Mouse (Mus musculus) thymus, postnatal 10 days (tissue): ENCODE data around the gene Paqr6.
"Not testable (repeated sequence)": the region's sequence is repeated elsewhere in the genome, so short reads cannot be mapped to it uniquely, and the experiment has no call there.

Experiments used
- DNase-seq, 2 experiments: peaks; one replicate each; pipeline ENCODE4 v3.0.0; 2021; ENCODE audit warnings: low spot score in 2 of 2

The Paqr6 gene

GRCm38 (mm10) chr3:88366830-88367428 is 2.5 kb downstream of the Paqr6 start:
- DNase-seq: peak; percentile 80 to 84

- DNase-seq: not testable (repeated sequence)
Observed at GRCm38 (mm10) chr3:88367517-88367916, 3.1 kb downstream of the Paqr6 start.

DNA sequence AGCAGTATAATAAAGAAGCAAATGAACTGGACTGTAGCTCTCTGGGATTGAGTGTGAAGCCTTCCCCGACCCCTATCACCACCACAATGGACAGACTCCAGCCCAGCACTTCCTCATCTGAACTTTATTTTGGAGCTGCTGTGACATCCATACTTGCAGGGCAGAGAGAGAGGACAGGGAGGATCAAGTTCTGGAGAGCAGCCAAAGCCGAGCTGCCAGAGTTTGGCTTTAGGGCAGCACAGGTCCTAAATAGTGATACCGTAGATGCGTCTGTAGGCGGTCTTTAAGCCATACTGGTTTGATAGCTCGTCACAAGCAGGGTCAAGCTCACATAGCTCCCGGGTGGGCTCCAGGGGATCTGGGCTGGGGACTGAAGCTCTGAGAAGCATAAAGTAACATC is 4.1 kb downstream of the Paqr6 start:
- DNase-seq: not testable (repeated sequence)

- DNase-seq: not testable (repeated sequence)
Observed at GRCm38 (mm10) chr3:88372643-88373042, 8.3 kb downstream of the Paqr6 start, which contains the start of gene Bglap3. Gene Bglap3 (minus strand): TSS chr3:88372743.

- peak; percentile 46 to 57 for DNase-seq
Observed at GRCm38 (mm10) chr3:88375750-88376626, 11.6 kb downstream of the Paqr6 start.

DNA sequence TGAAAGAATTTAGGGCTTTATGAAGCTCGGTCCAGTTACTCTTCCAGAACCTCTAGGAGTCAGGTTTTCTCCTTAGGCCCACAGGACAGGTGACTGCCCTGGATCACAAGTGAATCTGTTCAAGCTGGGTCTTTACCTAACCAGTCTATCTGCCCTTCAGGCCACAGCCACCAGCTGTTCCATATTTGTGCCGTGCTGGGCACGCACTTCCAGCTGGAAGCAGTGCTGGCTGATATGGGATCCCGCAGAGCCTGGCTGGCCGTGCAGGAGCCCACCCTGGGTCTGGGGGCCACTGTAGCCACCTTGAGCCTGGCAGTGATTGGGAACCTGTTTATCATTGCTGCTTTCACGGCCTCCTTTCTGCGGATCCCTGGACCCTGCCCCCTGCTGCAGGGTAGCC is 12.3 kb downstream of the Paqr6 start:
- DNase-seq: not testable (repeated sequence)

- not testable (repeated sequence) for DNase-seq
Observed at GRCm38 (mm10) chr3:88378599-88378998, 14.2 kb downstream of the Paqr6 start, which contains the start of gene Bglap2. Gene Bglap2 (minus strand): TSS chr3:88378699.

- peak; percentile 63 to 80 for DNase-seq
Observed at GRCm38 (mm10) chr3:88381389-88382315, 17.3 kb downstream of the Paqr6 start.

GRCm38 (mm10) chr3:88382383-88382782 is 18.0 kb downstream of the Paqr6 start:
- DNase-seq: not testable (repeated sequence)

DNA sequence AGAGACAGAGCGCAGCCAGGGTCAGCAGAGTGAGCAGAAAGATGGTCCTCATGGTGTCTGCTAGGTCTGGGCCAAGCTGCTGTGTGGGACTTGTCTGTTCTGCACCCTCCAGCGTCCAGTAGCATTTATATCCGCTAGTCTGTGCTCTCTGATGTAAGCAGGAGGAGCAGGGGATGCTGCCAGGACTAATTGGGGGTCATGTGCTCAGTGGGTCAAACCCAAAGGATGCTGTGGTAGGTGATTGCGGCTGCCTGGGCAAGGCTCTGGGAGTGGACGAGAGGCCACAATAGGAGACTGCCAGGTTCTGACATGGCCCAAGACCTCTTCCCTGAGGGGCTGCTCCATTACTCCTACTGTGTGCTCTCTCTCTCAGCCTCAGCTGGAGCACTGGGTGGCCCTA is 20.0 kb downstream of the Paqr6 start, which contains the start of gene Bglap:
TSS of gene Bglap (minus strand) at position 101 of the 400 bp plus-strand sequence.
- no peak for DNase-seq

DNA sequence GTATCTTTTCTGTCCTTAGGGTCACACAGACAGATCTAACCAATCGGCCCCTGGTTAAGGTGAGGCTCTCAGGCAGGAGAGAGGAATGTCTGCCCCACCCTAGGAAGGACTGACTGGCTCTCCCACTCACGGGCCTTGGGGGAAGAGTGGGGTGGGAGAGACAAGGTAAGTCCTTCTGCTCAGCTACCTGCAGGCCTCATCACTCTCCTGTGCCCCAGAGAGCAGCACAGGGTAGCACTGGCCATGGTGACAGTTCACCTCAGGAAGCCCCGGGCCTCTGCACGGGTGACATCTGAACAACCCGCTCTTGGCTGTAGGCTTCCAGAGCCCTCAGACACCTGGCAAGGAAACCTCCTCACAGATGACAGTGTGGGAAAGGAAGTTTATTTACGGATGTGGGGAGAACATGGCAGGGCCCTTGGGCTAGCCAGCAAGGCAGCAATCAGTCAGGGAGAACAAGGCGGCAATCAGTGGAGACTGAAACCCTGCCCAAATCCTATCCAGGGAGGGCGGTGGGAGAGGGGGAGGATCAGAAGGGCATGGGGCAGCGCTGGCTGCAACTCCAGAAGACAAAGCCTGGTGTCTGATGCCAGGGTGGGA is 29.5 kb downstream of the Paqr6 start:
- DNase-seq: no peak

DNA sequence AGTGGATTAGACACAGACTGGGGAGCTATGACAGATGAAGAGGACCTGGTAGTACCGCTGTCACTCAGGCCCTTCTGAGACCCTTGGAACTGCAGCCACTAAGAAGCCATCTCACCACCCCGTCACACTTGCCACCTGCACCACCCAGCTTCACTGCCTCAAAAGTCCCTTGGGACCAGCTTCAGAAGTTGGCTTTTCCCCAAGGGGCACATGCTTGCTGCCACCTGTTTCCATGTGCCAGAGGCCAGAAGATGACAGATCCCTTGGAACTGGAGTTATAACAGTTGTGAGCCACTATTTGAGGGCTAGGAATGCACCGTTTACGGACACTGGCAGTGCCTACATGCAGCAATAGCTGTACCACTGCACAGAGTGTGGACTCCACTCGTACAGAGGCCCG is 30.9 kb downstream of the Paqr6 start:
- DNase-seq: no peak

DNA sequence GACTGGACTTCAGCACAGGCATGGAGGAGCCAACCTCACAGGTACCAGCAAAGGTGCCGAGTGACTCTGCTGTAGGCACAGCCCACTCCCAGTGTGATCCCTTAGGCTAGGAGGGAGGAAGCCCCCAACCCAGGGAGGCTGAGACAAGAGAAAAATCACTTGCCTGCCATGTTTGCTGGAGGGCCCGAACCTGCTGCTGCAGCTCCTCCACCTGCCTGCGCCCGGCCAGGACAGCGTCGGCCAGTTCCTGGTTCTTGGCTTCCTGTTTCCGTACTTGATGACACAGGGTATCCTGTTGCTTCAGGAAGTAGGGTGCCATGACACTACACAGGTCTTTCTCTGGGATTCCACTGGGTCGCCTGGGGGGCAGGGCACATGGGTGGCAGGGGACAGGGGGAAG is 31.4 kb downstream of the Paqr6 start:
- DNase-seq: no peak

DNA sequence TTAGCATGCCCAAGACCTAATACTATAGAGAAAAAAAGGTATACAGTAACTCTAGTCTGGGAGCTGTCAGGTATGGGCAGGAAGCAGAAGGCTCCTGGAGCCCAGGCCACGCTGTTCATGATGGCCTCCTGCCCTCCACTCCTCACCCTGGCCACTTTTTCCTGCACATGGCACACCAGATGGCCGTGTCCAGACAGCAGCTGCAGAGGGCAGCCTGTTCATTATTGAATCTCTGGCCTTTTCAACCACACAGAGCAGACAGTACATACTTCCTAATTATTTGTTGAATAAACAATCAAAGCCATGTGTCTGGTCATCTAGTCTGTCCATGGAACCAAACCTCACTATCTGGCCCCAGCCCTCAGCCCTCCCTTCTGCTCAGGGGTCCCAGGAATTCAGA is 34.3 kb downstream of the Paqr6 start:
- no peak for DNase-seq

- DNase-seq: no peak
Observed at GRCm38 (mm10) chr3:88403522-88404230, 39.3 kb downstream of the Paqr6 start.

DNA sequence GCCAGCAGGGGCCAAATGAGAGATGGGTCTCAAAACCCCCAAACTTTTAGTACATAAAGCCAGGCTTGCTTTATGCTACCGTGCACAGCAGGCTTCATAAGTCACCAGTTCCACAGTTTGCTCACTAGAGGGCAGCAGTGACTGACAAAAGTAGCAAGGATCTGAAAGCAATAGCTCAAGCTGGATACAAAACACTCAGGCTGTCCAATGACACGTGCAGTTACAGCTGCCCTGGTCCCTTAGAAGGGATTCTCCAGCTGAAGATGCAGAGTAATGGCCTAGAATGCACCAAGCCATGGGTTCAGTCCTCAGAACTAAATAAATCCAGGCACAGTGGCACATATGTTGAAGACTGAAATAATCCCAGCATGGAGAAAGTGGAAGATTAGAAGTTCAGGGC is 42.7 kb downstream of the Paqr6 start:
- peak; percentile 48 to 80 for DNase-seq

DNA sequence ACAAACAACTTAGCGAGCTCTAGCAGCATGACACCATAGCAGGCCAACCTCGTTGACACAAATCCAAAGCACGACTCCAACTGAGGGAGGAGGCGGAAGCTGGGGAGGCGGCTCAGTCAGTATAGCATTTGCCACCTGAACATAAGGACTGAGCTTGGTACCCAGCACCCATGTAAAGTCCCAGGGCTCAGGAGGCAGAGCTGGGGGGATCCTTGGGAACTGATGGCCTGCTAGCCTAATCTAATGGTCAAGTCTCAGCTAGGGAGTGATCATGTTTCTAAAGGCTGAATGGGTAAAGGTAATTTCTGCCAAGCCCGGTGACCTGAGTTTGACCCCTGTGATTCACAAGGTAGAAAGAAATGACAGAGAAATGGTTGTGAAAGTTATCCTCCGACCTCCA is 43.1 kb downstream of the Paqr6 start:
- DNase-seq: no peak

DNA sequence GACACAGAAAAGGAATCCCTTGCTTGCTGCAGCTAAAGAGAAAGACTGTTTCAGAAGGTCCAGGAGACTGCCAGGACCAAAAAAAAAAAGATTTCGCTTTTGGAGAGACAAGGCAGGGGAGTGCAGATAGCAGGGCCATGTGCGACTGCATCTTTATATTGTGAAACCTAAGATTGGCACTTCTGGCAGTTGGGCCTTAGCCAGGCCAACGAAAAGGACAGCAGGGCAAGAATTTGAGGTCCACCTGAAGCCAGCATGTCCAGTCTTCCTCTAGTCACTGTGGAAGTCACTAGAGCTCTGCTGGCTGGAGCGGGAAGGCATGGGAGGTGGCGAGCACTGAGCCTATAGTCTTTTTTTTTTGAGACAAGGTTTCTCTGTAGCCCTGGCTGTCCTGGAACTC is 44.6 kb downstream of the Paqr6 start:
- DNase-seq: no peak

GRCm38 (mm10) chr3:88409741-88410644 is 45.6 kb downstream of the Paqr6 start, which contains the start of gene Pmf1:
Gene Pmf1 (minus strand): TSS chr3:88410331.
- peak; percentile 86 to 88 for DNase-seq

DNA sequence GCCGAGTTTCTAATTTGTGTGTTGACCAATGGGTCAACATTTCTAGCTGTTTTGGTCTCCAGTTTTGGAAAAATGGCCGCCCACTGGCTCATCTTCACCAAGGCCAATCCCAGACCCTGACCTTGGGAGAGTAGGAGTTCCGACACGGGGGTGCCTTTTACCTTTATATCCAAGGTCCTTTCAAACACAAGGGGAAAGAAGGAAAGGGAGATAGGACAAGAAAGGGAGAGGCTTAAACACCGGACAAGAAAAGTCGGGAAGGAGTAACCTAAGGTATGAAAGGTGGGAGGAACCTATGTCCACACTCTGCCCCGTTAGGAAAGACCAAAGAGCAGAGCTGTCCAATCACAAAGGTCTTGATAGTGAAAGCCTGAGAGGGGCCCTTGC is 46.3 kb downstream of the Paqr6 start:
- no peak for DNase-seq
